Mouse (Mus musculus): ENCODE measurements around the gene Grxcr1.

Grxcr1 gene

DNA sequence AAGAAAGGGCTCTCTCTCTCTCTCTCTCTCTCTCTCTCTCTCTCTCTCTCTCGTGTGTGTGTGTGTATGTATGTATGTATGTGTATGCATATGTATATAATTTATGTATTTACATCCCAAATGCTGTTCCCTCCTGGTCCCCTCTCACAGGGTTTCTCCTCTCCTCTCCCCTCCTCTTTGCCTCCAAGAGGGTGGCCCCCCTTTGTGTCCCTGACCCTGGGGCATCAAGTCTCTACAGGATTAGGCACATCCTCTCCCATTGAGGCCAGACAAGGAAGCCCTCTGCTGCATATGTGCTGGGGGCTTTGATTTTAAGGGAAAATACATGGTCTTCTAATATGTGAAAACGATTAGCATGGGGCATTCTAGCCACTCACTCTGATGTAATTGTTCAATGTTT is 61.5 kb downstream of the Grxcr1 start:
- no peak for DNase-seq (ENCODE audit: low spot score in 2 of 2)

DNA sequence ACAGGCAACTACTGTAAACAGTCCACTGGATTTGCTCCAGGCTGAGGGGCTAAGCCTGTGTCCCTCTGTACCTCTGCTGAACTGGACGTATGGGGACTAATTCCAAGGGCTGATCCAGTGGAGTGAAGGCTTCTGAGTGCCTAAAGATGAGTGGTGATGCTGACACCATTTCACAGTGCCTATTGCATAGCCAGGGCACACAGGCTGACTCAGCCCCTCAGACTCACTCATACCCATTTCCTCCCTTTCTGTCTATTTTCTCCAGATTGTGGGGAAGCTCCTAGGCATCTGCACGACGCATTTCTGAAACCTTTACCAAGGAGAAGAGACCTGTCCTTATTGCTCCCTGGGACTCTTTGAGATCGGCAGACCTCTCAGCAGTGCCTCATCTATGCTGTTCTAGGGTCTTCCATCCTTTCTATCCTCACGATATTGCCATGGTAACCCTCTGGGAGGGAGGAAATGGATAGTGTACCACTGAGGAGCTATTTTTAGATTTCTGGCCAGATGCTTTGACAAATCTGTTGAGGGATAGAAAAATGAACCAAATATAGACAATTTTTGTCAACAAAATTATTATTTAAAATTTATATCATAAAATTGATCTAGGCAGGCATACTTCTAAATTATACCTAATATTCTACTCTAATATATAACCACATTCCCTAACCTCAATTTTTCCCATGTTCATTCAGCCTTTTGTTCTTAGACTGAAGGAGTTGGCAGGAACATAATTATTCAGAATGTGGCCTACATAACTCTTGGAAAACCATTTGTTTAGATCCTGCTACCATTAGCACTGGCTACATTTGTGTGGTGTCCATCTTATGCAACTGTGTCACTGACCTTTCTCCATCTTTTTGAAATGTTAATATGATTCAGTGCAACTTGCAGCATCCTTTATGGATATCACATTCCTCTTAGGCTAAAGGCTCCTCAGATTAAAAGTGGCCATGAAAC is 66.3 kb downstream of the Grxcr1 start:
- peak; percentile 11 to 18 for DNase-seq (ENCODE audit: low spot score in 2 of 2)

DNA sequence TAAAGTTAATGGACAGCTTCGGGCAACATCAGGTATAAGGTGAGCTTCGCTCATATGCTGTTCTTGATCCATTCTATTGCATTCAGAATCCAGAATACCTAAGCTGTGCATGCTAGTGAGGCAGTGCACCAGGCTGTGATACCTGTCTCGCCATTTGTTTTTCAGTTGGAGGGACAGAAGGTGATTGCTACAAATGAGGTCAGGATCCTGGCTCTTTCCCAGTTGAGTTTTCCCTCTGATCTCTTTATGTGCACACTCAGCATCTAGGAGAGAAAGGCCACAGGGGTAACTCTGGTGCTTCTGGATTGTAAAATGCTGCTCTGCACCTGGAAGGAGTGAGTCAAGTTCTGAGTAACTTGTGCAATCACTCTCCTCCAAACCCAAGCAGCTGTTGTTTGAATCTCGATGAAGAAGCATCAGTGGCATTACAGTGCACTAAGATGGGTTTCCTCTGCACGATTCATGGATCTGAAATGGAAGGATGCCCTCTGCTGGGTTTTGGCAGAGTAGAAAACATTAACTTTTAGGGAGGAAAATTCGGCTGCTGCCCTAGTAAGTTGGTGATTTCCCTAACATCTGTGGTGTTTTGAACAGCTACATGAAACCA is 80.9 kb downstream of the Grxcr1 start:
- DNase-seq (ENCODE audit: low spot score in 2 of 2): peak; percentile 65 to 68

DNA sequence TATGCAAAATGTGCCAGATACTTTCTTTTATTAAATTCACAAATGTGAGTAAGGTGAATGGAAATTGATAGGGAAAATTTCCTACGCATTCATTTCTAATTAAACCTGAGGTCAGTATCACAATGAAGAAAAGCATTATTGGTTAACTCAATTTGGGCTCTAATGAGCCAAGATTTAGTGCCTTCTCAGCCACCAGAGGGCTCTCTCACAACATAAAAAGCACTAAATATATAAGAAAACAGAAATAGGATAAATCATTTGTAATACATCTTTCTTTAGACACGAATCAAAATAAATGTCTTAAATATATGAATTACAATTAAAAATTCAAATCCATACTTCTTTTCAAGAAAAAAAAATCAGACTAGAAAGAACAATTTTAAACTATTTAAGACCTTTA is 89.2 kb downstream of the Grxcr1 start:
- DNase-seq (ENCODE audit: low spot score in 2 of 2): no peak

DNA sequence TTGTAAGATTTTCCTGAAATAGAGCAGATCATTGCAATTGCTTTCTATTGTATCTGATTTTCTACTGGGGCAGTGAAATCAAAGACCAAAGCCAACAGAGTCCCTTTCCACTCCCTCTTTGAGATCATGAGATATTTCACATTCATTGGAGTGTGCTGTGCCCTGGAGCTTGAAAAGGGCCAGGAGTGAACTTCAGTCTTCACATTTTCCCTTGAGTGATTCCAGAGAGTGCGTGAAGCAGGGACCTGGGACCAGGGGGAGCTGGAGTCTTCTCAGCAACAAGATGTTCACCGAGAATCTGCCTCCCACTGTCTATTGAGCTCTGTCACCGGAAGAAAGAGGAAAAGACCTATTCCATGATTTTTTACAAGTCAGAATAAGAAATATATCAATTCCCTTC is 91.2 kb downstream of the Grxcr1 start:
- no peak for DNase-seq (ENCODE audit: low spot score in 2 of 2)

DNA sequence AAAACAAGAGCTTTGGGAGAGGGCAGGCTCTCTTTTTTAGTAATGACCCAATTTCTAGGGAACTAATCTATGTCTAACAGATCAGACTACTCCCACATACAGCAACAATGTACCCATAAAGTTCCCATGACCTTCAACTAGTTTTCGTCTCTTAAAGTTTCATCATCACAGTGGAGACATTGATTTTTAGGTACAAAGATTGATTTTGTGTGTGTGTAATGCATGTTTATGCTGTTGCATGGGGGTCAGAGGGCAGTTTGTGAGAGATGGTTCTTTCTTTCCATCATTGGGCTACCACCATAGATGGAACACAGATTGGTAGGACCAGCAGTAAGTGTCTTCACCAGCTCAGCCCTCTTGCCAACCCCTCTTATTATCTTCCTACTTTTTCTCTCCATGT is 93.8 kb downstream of the Grxcr1 start:
- DNase-seq (ENCODE audit: low spot score in 2 of 2): no peak

DNA sequence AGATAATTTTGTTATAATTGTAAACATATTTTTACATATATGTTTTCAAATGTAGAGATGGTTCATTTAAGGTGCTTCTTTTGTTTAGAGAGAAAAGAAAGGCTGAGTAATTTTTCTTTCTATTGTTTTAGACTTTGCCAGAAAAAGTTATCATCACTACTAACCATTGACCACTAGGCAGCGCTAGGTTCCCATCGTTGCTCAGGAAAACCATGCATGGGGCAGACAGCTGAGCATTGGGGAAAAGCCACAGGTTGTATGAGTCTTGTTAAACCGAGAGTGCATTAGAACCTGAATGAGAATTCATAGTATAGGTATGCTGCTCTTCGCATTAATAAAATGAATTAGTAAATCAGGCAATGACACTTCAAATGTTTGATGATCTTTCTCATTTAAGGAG is 96.8 kb downstream of the Grxcr1 start:
- DNase-seq (ENCODE audit: low spot score in 2 of 2): peak; percentile 32 to 64

DNA sequence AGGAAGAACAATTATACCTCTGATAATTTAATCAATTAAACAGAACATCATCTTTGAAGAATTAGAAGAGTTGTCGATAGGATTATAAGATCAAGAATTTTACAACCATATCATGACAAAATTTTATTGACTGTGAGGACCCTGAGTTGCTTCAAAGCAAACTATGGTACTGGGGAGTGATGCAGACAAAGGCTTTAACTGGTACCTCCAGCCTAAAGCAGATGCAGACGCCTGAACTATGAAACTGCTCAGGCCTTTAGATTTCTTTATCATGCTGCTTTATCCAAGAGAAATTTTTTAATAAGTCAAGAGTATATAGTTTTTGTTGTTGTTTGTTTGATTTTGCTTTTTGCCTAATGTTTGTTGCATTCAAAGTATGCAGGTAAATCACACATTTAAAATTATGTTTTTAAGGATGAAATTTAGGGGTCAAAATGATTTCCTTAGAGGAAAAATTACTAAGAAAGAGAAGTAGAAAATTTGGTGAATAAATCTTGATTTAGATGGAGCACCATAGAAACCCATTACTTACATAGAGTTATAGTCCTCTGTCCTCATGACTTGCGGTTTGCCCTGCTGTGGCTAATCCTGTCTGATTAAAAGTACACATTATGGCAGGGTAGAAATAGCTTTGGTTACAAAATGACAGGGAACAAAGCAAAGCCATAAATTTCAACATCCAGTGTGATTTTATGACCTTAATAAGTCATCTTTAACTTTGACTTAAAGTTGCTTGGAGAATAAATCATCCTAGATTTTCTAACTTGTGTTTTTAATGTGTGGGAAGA is 97.4 kb downstream of the Grxcr1 start:
- DNase-seq (ENCODE audit: low spot score in 2 of 2): no peak

DNA sequence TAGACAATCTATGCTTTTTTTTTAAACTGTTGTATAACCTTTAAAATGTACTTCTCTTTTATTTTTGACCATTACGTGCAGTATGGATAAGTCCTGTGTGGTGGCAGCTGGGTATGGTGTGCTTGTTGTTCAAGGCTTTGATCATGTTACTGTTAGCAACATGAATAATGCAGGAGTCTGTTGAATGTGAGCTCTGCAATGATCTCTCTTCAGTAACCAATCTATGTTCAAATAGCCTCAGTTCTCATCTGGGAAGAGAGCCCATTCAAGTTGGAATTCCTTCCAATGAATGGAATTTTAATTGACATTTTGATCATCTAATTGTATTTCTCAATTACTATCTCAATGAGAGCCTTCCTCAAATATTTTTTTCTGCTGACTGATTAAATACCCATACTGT is 115.2 kb downstream of the Grxcr1 start:
- no peak for DNase-seq (ENCODE audit: low spot score in 2 of 2)

DNA sequence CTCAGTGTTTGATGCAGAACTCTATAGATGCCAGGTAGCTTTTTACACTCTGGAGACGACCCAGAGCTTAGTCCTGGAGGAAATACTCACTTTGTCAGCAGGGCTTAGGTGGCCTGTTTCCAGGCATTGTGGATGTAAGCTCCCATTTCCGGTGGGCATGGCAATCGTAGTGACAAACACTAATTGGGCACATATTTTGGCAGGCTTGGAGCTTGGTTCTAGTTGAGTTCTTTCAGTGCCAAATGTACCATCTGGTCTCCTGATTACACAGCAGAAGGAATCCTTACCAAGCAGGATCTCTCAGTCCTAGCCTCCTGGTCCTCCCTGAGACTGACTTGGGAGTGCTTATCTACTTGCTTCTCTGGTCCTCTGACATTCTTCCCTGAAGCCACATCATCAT is 118.3 kb downstream of the Grxcr1 start:
- DNase-seq (ENCODE audit: low spot score in 2 of 2): no peak

DNA sequence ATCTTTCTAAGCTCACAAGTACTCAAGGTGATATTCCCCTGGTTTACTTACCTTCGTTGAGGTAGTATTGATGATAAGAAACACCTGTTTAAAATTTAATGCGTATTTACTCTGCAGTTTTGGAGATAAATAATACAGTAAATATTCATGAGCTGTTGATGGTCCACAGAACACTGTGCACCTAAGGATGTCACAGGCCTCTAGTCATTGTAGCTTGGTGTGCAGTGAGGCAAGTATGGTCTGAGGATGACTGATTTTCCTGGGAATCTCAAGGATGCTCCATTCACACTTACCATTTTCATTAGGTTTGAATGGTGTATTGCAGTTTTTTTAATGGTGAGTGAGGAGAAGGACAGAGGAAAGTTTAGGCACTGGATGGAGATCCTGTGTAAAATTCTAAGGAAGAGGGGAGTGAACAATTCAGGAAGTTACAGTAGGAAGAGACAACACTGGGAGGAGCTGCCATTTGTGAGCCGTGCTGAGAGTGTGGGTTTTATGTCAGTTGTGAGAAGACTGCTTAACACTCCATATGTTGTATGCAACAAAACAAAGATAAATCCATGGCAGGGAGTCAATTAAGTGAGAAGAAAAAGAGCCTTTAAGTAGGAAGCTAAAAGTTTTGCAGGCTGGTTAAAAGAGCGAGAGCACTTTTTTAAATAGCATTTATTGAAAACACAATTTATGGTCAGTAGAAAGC is 118.9 kb downstream of the Grxcr1 start:
- DNase-seq (ENCODE audit: low spot score in 2 of 2): no peak

DNA sequence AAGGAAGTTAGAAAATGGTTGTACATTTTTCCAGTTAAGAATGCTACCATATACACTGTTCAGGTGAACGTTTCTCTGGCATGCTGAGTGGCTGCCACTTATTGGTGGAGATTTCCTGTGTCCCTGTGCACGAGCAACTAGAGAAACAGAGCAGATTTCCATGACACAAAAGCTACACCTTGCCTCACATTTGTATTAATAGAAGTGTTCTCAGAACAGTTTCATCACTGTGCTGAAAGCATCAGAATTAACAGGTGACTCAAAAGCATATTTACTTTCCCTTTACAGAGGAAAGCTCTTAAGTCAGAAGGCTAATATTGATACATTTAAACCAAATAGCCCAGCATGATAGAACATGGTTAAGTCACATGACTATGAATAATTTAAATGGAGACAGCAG is 130.9 kb downstream of the Grxcr1 start:
- no peak for DNase-seq (ENCODE audit: low spot score in 2 of 2)

DNA sequence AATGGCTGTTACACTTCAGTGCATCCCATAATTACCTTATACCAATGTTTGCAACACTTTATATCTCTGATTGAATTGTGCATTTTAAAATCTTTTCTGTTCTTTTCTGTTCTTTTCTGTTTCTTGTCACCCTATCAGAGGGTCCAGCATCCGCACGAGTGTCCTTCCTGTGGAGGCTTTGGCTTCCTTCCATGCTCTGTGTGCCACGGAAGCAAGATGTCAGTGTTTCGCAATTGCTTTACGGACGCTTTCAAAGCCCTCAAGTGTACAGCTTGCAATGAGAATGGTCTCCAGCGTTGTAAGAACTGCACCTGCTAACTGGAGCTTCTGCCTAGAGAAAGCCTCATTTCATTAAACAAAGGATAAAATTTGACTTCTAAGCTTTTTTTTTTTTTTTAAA is 134.3 kb downstream of the Grxcr1 start:
- no peak for DNase-seq (ENCODE audit: low spot score in 2 of 2)
